8 mouse cellular contexts compared by ENCODE assay signal in genomic region chr14:61277285-61277684, GRCm38 (mm10). TPM values are rescaled to one million over a fixed set of nuclear protein-coding genes. Genes with fewer than 3 reads are reported as not detected.
A peak's percentile ranks its signal among the peaks of the same experiment; 100 is the strongest.
DNase-seq lines count a peak whose midpoint lies in the region; ATAC-seq and TF ChIP-seq lines count a peak whose summit lies in the region.

No protein-coding gene starts in this region.

- no peak overlapping the region for H3K4me2 ChIP-seq in lung, postnatal 0 days (replicated peaks; ENCODE audit: low read depth, low read length)

- H3K4me1 ChIP-seq in heart, adult 2 months (ENCODE audit: control insufficient read depth, insufficient read depth, low read length), result no peaks in the 10 kb centered on the region
- H3K4me1 ChIP-seq in bone marrow macrophage, adult 2 months (ENCODE audit: control insufficient read depth, insufficient read depth, low read length), result peaks cover 5% of the 10 kb centered on the region
- H3K4me1 ChIP-seq in lung, postnatal 0 days (ENCODE audit: insufficient read depth, low read depth, low read length), result no peaks in the 10 kb centered on the region

- H3K27ac ChIP-seq in heart, adult 2 months, result no peak overlapping the region
- H3K27ac ChIP-seq in bone marrow macrophage, adult 2 months (ENCODE audit: insufficient read depth, low read depth, low read length), result no peak overlapping the region
- H3K27ac ChIP-seq in lung, postnatal 0 days (ENCODE audit: low read length), result no peak overlapping the region

- no peaks in the 10 kb centered on the region for H3K9me3 ChIP-seq in lung, postnatal 0 days (ENCODE audit: low read length)

- H3K36me3 ChIP-seq in heart, adult 2 months (ENCODE audit: control insufficient read depth, insufficient read depth, low read length), result no peaks in the 10 kb centered on the region
- no peaks in the 10 kb centered on the region for H3K36me3 ChIP-seq in lung, postnatal 0 days (ENCODE audit: insufficient read depth, low read length)

- TF ChIP-seq POLR2A in heart, adult 2 months (IDR thresholded peaks at IDR 0.05; ENCODE audit: insufficient read depth, low read depth, low read length), result no peak
- TF ChIP-seq POLR2A in bone marrow macrophage, adult 2 months (IDR thresholded peaks at IDR 0.05; ENCODE audit: borderline replicate concordance, low read depth, low read length), result no peak

- TF ChIP-seq EP300 in heart, adult 2 months (IDR thresholded peaks at IDR 0.05; ENCODE audit: insufficient read depth, low read depth, low read length), result no peak
- TF ChIP-seq EP300 in lung, postnatal 0 days (IDR thresholded peaks at IDR 0.05), result no peak

- no peak for ATAC-seq in lung, postnatal 0 days

- WGBS in heart, adult 2 months, result 17% methylated on average over 1 of the region's 1 CpGs
- WGBS in lung, postnatal 0 days, result 10% methylated on average over 1 of the region's 1 CpGs

- H3K9ac ChIP-seq in heart, adult 2 months (ENCODE audit: low read depth, low read length), result no peak overlapping the region
- H3K9ac ChIP-seq in lung, postnatal 0 days (replicated peaks; ENCODE audit: low read depth), result no peak overlapping the region

- intact Hi-C loops in heart, adult 2 months (cut with DNase I), result no loop called here

- H3K79me2 ChIP-seq in heart, adult 2 months (replicated peaks; ENCODE audit: control insufficient read depth, insufficient read depth, low read length), result no peaks in the 10 kb centered on the region

- peaks cover 8% of the 10 kb centered on the region for H3K27me3 ChIP-seq in heart, adult 2 months (ENCODE audit: control insufficient read depth, insufficient read depth, low read length)
- 0 out of 2 replicates have a peak, but pooled peaks cover 8% of the 10 kb centered on the region for H3K27me3 ChIP-seq in lung, postnatal 0 days (replicated peaks; ENCODE audit: insufficient read depth, low read length)

- DNase-seq in heart, adult 2 months, result peak; percentile 18 to 52
- DNase-seq in heart, adult 8-10 months (ENCODE audit: low spot score), result no peak
- DNase-seq in right cerebral cortex, postnatal 14 days, result peak; percentile 48
- no peak for DNase-seq in right cerebral cortex, postnatal 25 days
- DNase-seq in lung, postnatal 0 days (ENCODE audit: low spot score), result no peak
- peak; percentile 20 to 42 for DNase-seq in spleen, postnatal 14 days (ENCODE audit: low spot score in 2 of 2)
- no peak for DNase-seq in layer of hippocampus, adult 9-11 months

- TF ChIP-seq CTCF in heart, adult 2 months (IDR thresholded peaks at IDR 0.05), result peak; percentile 57
- TF ChIP-seq CTCF in bone marrow macrophage, adult 2 months (IDR thresholded peaks at IDR 0.05; ENCODE audit: low read depth, low read length), result peak; percentile 24; the same call in 1 of the 2 replicates
- peak; percentile 76 for TF ChIP-seq CTCF in lung, postnatal 0 days (IDR thresholded peaks at IDR 0.05)

- H3K4me3 ChIP-seq in heart, adult 2 months, result no peak overlapping the region
- no peak overlapping the region for H3K4me3 ChIP-seq in bone marrow macrophage, adult 2 months (ENCODE audit: insufficient read depth, low read length)
- no peak overlapping the region for H3K4me3 ChIP-seq in lung, postnatal 0 days (ENCODE audit: low read depth, low read length)

RNA-seq across cellular contexts. Expression of gene Sgcg, which starts 19.0 kb away (rescaled TPM):
- total RNA-seq in heart, adult 2 months (2021), result 100 to 1,000 TPM; 181 to 235 TPM
- 105 and 191 TPM in 2 replicates for polyA plus RNA-seq in heart, adult 2 months (2012; rRNA removed)
- 100 to 1,000 TPM; 202 to 221 (median 214) TPM for total RNA-seq in heart, adult 8-10 months (2022)
- not detected in 2 replicates for polyA plus RNA-seq in bone marrow macrophage, adult 2 months (2012; ENCODE audit: insufficient read depth, insufficient read length, missing spikeins)
- 4.2 and 6.1 TPM in 2 replicates for polyA plus RNA-seq in lung, postnatal 0 days (2015; fragmentation: Nextera tagmentation; extraction: Ambion mirVana)

RNA-seq across cellular contexts. Expression of gene Arl11, which starts 32.3 kb away (rescaled TPM):
- total RNA-seq in heart, adult 2 months (2021), result under 1 TPM; 0.42 to 0.75 TPM
- 0.80 and 0.85 TPM in 2 replicates for polyA plus RNA-seq in heart, adult 2 months (2012; rRNA removed)
- under 1 TPM; 0.47 to 0.86 (median 0.79) TPM for total RNA-seq in heart, adult 8-10 months (2022)
- 97.1 and 103 TPM in 2 replicates for polyA plus RNA-seq in bone marrow macrophage, adult 2 months (2012; ENCODE audit: insufficient read depth, insufficient read length, missing spikeins)
- polyA plus RNA-seq in lung, postnatal 0 days (2015; fragmentation: Nextera tagmentation; extraction: Ambion mirVana), result 4.6 and 5.0 TPM in 2 replicates

Comparison
In these comparisons a context has a peak if more than half of its experiments do, and no peak if none do; other contexts are left out.
1. DNase-seq: peak in heart, adult 2 months (2 of 2), right cerebral cortex, postnatal 14 days (single experiment) and spleen, postnatal 14 days (2 of 2); none in heart, adult 8-10 months (single experiment), right cerebral cortex, postnatal 25 days (single experiment), lung, postnatal 0 days (single experiment) and layer of hippocampus, adult 9-11 months (single experiment).
2. CTCF ChIP-seq: peak in every context shown above with its lines; median percentile 76 in lung, postnatal 0 days; 57 in heart, adult 2 months; 24 in bone marrow macrophage, adult 2 months.
3. RNA of gene Sgcg, which starts 19.0 kb away (polyA plus RNA-seq): 105 to 191 TPM in heart, adult 2 months; 4.2 to 6.1 TPM in lung, postnatal 0 days and not detected in bone marrow macrophage, adult 2 months; every median in the first group is over 10 times any median in the second.
4. RNA of gene Arl11, which starts 32.3 kb away (polyA plus RNA-seq): 97.1 to 103 TPM in bone marrow macrophage, adult 2 months; 4.6 to 5.0 TPM in lung, postnatal 0 days and 0.80 to 0.85 TPM in heart, adult 2 months; every median in the first group is over 10 times any median in the second.